Mouse (Mus musculus) olfactory bulb, adult 2 months (tissue): ENCODE measurements around the gene Krt80.

ENCODE experiments used
- CTCF ChIP-seq: fragments of 200-500 bp; IDR thresholded peaks from 2 replicates; pipeline ENCODE4 v1.5.1; 2012; ENCODE audit warnings: low read depth, mild to moderate bottlenecking, low read length, moderate library complexity; ENCODE audit not compliant: insufficient read depth
- POLR2A ChIP-seq: fragments of 200-500 bp; IDR thresholded peaks from 2 replicates; pipeline ENCODE4 v1.6.1; 2012; ENCODE audit warnings: mild to moderate bottlenecking, low read depth, low read length, moderate library complexity; ENCODE audit not compliant: insufficient read depth

DNA sequence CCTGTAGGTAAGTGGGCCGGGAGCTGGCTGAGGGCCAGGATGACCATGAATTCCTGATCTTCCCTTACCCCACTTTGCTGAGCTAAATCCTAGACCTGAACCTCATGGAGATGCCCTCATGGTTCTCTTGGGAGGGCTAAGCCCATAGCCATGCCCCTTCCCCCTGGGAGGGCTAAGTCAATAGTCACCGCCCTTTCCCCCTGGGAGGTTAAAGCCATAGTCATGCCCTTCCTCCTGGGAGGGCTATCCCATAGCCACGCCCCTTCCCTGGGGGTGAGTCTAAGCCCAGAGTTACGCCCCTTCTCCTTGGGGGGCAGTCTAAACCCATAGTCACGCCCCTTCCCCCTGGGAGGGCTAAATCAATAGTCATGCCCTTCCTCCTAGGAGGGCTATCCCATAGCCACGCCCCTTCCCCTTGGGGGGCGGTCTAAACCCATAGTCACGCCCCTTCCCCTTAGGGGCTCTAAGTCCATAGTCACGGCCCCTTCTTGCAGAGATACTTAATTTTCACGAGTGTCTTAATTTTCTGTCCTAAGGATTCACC is 43.9 kb downstream of the Krt80 start:
- TF ChIP-seq CTCF = no peak
- TF ChIP-seq POLR2A = no peak
